Mouse (Mus musculus) neural tube, embryonic 15.5 days (tissue): ENCODE measurements around the gene Faf1. TPM values are rescaled to one million over a fixed set of nuclear protein-coding genes. Genes with fewer than 3 reads are reported as not detected.

Source experiments
- ATAC-seq: fragments of 200-750 bp; cut with Nextera tagmentation; 2 replicates; pipeline ENCODE4 v1.8.0; 2017; ENCODE audit warnings: mild to moderate bottlenecking, moderate TSS enrichment, moderate library complexity; ENCODE audit not compliant: low FRiP score
- H3K27ac ChIP-seq: fragments of 300-500 bp; sonication (generic); replicated peaks from 2 replicates; pipeline ENCODE4 v1.5.1; 2015; ENCODE audit warnings: mild to moderate bottlenecking, inconsistent platforms
- H3K27me3 ChIP-seq: fragments of 300-500 bp; sonication (generic); replicated peaks from 2 replicates; pipeline ENCODE4 v1.6.1; 2015; ENCODE audit warnings: inconsistent platforms
- H3K36me3 ChIP-seq: fragments of 300-500 bp; sonication (generic); 2 replicates; pipeline ENCODE4 v1.6.1; 2015; ENCODE audit warnings: inconsistent platforms
- H3K4me1 ChIP-seq: fragments of 300-500 bp; sonication (generic); 2 replicates; pipeline ENCODE4 v1.6.1; 2015; ENCODE audit warnings: inconsistent platforms
- H3K4me2 ChIP-seq: fragments of 300-500 bp; sonication (generic); 2 replicates; pipeline ENCODE4 v1.6.1; 2015; ENCODE audit warnings: inconsistent platforms, mild to moderate bottlenecking, moderate library complexity
- H3K4me3 ChIP-seq: fragments of 300-500 bp; sonication (generic); replicated peaks from 2 replicates; pipeline ENCODE4 v1.5.1; 2015; ENCODE audit warnings: mild to moderate bottlenecking, inconsistent platforms
- H3K9ac ChIP-seq: fragments of 300-500 bp; sonication (generic); replicated peaks from 2 replicates; pipeline ENCODE4 v1.6.1; 2015; ENCODE audit warnings: mild to moderate bottlenecking, inconsistent platforms
- H3K9me3 ChIP-seq: fragments of 300-500 bp; sonication (generic); replicated peaks from 2 replicates; pipeline ENCODE4 v1.6.1; 2016; ENCODE audit warnings: inconsistent platforms
- WGBS: fragments of 180-500 bp; shearing (Covaris S2); methylation state at CpG from one replicate; pipeline ENCODE4 v1.1.7; 2015; ENCODE audit warnings: mixed read lengths; 5-methylcytosine and 5-hydroxymethylcytosine counted together
- polyA plus RNA-seq: library from polyadenylated mRNA; unstranded; fragments of >200 nt; fragmentation: Nextera tagmentation; extraction: Ambion mirVana; gene quantifications from 2 replicates; pipeline ENCODE4 v1.2.1, GENCODE M21; 2015

The Faf1 gene
- polyA plus RNA-seq, 1 experiment from 2014 or later: 30.9 TPM

DNA sequence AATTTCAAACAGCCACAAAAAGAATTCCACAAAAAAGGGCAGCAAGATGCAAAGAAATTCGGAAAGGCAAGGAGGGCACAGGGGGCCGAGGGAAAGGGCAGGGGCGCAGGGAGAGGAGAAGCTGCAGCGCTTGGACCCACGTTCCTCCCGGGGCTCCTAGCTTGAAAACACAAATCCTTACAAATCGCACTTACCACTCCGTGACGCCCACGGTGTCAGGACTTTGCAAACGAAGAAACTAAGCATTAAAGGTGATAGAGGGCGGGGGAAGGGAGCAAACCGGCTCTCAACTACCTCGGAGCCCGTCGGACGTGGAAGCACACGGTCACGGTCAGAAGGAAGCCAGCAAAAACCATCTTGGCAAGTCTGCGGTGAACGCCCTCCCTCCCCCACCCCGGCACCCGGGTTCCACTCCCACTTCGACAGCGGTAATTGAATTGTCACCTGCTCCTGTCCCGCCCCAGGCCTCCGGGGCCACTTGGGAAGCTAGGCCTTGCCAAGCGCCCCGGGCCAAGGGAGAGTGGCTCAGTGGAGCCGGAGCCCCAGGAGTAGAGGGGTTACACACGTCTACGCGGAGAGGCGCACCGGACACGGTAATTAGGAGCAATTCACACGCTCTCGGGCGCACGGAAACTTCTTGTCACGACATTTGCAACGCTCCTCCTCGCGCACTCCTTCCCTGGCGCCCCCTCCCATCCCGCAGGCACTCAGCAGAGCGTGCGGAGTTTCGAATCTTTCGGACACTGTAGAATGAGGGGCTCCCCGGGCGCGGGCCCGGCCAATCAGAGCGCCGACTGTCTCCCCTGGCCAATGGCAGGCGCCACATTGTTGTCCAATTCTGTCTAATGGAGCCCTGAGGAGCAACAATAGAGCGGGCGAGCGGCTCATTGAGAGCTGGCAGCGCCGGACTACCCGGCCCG, 301.0 kb downstream of the Faf1 start, which contains the start of gene Dmrta2:
TSS of gene Dmrta2 (plus strand) at position 906 of the 920 bp plus-strand sequence.
- Histone ChIP-seq H3K4me3 (peak within 1 kb of the TSS; percentile 23), H3K9ac (no peak within 1 kb of the TSS), H3K9me3 (no peaks in the 10 kb centered on the region), H3K27ac (no peak within 1 kb of the TSS), H3K36me3 (no peaks in the 10 kb centered on the region), H3K4me1 (peaks cover 40% of the 10 kb centered on the region), H3K4me2 (peak within 1 kb of the TSS; percentile 51), H3K27me3 (peaks cover 99% of the 10 kb centered on the region)
- peak; percentile 37; the same call in 1 of the 2 replicates for ATAC-seq
- WGBS: under 1% methylated on average over 64 of the region's 64 CpGs

DNA sequence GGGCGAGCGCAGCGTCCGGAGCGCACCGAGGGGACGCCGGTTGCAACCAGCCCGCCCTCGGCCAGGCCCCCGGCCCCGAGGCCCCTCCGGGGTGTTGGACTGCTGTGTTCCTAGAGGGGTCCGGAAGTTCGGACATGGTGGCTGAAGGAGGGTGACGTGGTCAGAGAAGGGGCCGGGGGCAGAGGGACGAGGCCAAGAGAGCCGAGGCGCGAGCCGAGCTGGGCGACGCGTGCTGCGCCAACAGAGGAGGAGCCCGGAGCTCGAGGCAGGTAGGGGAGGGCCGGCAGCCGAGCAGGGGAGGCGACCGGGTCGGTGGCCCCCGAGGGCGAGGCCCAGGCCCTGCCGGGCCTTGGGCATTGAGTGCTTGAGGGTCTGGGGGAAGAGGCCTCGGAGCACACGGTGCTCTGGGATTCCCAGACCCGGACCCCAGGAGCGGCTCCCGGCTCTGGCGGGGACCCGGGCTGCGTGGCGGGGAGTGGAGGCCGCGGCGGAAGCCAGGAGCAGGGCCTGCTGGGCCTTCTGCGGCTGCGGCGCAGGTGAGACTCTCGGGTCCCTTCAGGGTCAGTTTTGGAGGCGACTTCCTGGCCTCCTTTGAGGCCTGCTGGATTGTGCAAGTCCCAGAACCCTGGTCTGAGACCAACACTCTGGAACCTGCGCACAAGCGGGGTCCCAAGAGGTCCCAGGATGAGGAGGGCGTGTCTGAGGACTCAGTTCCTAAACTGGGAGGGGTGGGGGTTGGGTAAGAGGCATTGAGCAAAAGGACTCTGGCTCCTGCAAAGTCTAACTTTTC, 301.9 kb downstream of the Faf1 start:
- 0 out of 2 replicates have a peak, but pooled peaks have one; percentile 5 for ATAC-seq

GRCm38 (mm10) chr4:109978858-109979340, 302.5 kb downstream of the Faf1 start:
- H3K27ac ChIP-seq: no peak overlapping the region
- H3K4me2 ChIP-seq: no peak overlapping the region

More for the DNA sequence above, 301.9 kb downstream of the Faf1 start:
- H3K9me3 ChIP-seq: no peaks in the 10 kb centered on the region
- H3K9ac ChIP-seq: no peak overlapping the region
- under 1% methylated on average over 56 of the region's 56 CpGs for WGBS
- H3K27me3 ChIP-seq: peaks cover 98% of the 10 kb centered on the region
- H3K4me2 ChIP-seq: peak overlapping the region; percentile 51
- H3K4me3 ChIP-seq: peak overlapping the region; percentile 23
- no peaks in the 10 kb centered on the region for H3K36me3 ChIP-seq
- no peak overlapping the region for H3K27ac ChIP-seq
- H3K4me1 ChIP-seq: peaks cover 45% of the 10 kb centered on the region

GRCm38 (mm10) chr4:109979461-109980320, 303.3 kb downstream of the Faf1 start:
- H3K9ac ChIP-seq: no peak overlapping the region
- H3K27me3 ChIP-seq: peaks cover 96% of the 10 kb centered on the region
- no peak for ATAC-seq
- H3K4me1 ChIP-seq: peaks cover 45% of the 10 kb centered on the region
- H3K36me3 ChIP-seq: no peaks in the 10 kb centered on the region
- peak overlapping the region; percentile 35 for H3K4me2 ChIP-seq
- H3K9me3 ChIP-seq: no peaks in the 10 kb centered on the region
- H3K4me3 ChIP-seq: peak overlapping the region; percentile 13; the same call in 1 of the 2 replicates
- under 1% methylated on average over 66 of the region's 66 CpGs for WGBS
- H3K27ac ChIP-seq: no peak overlapping the region

More at GRCm38 (mm10) chr4:109978858-109979340, 302.5 kb downstream of the Faf1 start:
- Histone ChIP-seq H3K4me3 (no peak overlapping the region), H3K27me3 (peaks cover 97% of the 10 kb centered on the region), H3K4me1 (peaks cover 51% of the 10 kb centered on the region), H3K9me3 (no peaks in the 10 kb centered on the region), H3K9ac (no peak overlapping the region), H3K36me3 (no peaks in the 10 kb centered on the region)
- no peak for ATAC-seq
- WGBS: 4% methylated on average over 9 of the region's 9 CpGs

DNA sequence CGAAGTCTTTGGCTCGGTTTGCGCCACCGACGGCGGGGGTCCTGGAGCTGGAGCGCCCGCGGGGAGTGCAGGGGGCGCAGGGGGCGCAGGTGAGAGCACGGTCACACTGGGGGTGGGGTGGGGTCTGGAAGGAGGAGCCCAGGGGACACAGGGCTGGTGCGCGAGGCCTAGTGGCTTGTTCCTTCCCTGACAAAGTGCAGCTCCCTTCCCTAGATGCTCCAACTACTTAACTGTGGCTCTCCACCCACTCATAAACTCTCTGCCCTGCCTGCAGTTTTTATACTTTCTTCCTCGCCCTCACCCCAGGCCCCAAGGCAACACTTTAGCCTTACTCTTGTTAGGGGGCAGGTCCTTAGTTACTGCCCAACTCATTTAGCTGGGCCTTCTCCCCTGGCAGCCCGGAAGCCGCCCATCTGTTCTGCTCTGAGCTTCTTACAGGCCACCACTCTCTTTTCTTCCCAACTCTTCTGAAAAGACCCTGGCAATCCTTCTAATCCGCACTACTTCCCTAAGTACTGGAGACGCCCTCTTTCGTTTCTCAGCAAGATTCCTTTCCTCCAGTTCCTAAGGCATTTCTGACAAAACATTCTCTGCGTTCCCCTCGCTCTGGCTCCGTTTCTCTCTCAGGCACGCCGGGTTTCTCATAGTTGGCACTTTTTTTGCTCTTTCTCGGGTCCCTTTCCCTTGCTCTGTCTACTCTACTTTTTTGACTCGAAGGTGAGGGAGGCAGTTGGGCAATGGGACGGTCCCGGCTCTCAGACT, 304.1 kb downstream of the Faf1 start:
- peak overlapping the region; percentile 13; the same call in 1 of the 2 replicates for H3K4me3 ChIP-seq
- 2% methylated on average over 29 of the region's 29 CpGs for WGBS
- no peak for ATAC-seq
- peaks cover 42% of the 10 kb centered on the region for H3K4me1 ChIP-seq
- no peaks in the 10 kb centered on the region for H3K36me3 ChIP-seq
- peaks cover 96% of the 10 kb centered on the region for H3K27me3 ChIP-seq
- no peak overlapping the region for H3K27ac ChIP-seq
- no peak overlapping the region for H3K4me2 ChIP-seq
- H3K9me3 ChIP-seq: no peaks in the 10 kb centered on the region
- H3K9ac ChIP-seq: no peak overlapping the region

DNA sequence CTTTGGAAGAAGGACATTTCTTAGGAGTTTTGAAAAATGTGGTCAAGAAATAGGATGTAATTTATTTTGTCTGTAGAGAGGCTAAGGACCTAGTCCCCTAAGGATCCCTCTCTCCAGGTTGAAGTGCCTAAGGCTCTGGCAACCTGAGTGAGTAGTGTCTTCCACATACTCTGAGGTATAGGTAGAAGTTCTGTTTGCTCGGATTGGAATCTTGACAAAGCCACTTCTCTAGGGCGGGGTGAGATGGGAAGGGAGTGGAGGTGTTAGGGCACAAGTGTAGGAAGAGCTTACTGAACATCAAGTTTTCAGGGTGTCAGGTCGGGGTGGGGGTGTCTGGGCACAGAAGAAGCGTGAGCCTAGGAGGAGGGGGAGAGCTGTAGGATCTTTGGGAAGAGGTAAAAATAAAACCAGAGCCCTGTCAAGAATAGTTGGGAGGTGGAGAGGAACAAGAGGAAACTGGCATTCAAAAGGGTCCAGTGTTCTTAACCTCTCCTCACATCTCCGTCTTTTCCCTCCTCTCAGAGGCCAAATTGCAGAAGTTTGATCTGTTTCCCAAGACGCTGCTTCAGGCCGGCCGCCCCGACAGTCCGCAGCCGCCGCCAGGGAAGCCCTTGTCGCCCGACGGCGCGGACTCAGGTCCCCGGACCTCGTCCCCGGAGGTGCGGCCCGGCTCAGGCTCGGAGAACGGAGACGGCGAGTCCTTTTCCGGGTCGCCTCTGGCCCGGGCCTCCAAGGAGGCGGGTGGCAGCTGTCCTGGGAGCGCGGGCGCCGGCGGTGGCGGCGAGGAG, 304.9 kb downstream of the Faf1 start:
- ATAC-seq: no peak
- Histone ChIP-seq H3K36me3 (no peaks in the 10 kb centered on the region), H3K9ac (no peak overlapping the region), H3K4me3 (peak overlapping the region; percentile 27; the same call in 1 of the 2 replicates), H3K27ac (no peak overlapping the region), H3K27me3 (peaks cover 96% of the 10 kb centered on the region), H3K4me2 (peak overlapping the region; percentile 55), H3K4me1 (peaks cover 42% of the 10 kb centered on the region), H3K9me3 (no peaks in the 10 kb centered on the region)
- under 1% methylated on average over 37 of the region's 37 CpGs for WGBS

DNA sequence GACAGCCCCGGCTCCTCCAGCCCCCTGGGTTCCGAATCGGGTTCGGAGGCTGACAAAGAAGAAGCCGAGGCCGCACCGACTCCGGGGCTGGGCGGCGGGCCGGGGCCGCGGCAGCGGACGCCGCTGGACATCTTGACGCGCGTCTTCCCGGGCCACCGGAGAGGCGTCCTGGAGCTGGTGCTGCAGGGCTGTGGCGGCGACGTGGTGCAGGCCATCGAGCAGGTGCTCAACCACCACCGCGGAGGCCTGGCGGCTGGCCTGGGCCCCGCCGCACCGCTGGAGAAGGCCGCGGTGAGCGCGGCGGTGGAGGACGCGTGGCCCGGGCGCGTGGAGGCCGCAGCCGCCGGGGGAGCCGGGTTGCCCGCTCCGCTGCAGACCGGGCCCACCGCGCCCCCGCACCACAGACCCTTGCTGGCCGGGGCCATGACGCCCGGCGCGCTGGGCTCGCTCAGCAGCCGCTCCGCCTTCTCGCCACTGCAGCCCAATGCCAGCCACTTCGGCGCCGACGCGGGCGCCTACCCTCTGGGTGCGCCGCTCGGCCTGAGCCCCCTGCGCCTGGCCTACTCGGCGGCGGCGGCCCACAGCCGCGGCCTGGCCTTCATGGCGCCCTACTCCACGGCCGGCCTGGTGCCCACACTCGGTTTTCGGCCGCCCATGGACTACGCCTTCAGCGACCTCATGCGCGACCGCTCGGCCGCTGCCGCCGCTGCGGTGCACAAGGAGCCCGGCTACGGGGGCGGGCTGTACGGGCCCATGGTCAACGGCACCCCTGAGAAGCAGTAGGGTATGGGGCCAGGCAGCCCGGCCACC, 305.7 kb downstream of the Faf1 start:
- no peaks in the 10 kb centered on the region for H3K9me3 ChIP-seq
- no peak overlapping the region for H3K9ac ChIP-seq
- peak overlapping the region; percentile 55 for H3K4me2 ChIP-seq
- peak overlapping the region; percentile 27 for H3K4me3 ChIP-seq
- WGBS: 1% methylated on average over 74 of the region's 99 CpGs
- no peaks in the 10 kb centered on the region for H3K36me3 ChIP-seq
- H3K27me3 ChIP-seq: peaks cover 96% of the 10 kb centered on the region
- ATAC-seq: 0 out of 2 replicates have a peak, but pooled peaks have one; percentile 9
- peaks cover 42% of the 10 kb centered on the region for H3K4me1 ChIP-seq
- no peak overlapping the region for H3K27ac ChIP-seq

DNA sequence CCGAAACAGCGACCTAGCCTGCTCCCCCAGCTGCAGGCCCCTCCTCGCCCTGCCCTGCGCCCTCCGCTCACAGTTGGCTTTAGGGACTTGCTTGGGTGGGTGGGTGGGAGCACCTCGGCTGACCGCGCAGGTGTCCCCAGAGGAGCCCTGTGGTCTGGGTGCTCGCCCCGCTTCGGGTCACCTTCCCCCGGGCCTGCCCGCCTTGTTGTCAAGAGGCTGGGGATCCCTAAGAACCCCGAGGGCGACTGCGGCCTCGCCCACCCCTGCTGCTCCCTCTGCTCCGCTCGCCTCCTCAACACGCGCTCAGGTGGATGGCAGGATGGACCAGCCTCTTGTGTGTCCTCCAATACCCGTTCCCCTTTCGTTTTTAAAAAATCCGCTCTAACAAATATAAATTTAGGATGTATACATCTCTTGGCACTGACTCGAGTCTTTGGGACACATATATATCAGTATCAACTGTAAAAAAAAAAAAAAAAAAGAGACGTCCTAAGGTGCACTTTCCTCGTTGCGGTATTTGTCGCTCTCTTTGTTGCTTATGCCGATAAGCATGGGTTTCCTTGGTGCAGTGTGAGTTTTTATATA, 306.4 kb downstream of the Faf1 start:
- H3K4me3 ChIP-seq: peak overlapping the region; percentile 27
- H3K27me3 ChIP-seq: peaks cover 96% of the 10 kb centered on the region
- no peaks in the 10 kb centered on the region for H3K9me3 ChIP-seq
- H3K4me1 ChIP-seq: peaks cover 35% of the 10 kb centered on the region
- H3K27ac ChIP-seq: no peak overlapping the region
- ATAC-seq: no peak
- no peaks in the 10 kb centered on the region for H3K36me3 ChIP-seq
- H3K9ac ChIP-seq: no peak overlapping the region
- H3K4me2 ChIP-seq: peak overlapping the region; percentile 55
- WGBS: 3% methylated on average over 30 of the region's 30 CpGs
